Mouse (Mus musculus) spleen, postnatal 0 days (tissue): ENCODE measurements around the gene Chst7. TPM values are rescaled to one million over a fixed set of nuclear protein-coding genes. Genes with fewer than 3 reads are reported as not detected.

Source experiments
- polyA plus RNA-seq: library from polyadenylated mRNA; unstranded; fragments of >200 nt; fragmentation: Nextera tagmentation; extraction: Ambion mirVana; gene quantifications from 2 replicates; pipeline ENCODE4 v1.2.1, GENCODE M21; 2015

Gene Chst7
- 1.9 and 2.8 TPM in 2 replicates for polyA plus RNA-seq

DNA sequence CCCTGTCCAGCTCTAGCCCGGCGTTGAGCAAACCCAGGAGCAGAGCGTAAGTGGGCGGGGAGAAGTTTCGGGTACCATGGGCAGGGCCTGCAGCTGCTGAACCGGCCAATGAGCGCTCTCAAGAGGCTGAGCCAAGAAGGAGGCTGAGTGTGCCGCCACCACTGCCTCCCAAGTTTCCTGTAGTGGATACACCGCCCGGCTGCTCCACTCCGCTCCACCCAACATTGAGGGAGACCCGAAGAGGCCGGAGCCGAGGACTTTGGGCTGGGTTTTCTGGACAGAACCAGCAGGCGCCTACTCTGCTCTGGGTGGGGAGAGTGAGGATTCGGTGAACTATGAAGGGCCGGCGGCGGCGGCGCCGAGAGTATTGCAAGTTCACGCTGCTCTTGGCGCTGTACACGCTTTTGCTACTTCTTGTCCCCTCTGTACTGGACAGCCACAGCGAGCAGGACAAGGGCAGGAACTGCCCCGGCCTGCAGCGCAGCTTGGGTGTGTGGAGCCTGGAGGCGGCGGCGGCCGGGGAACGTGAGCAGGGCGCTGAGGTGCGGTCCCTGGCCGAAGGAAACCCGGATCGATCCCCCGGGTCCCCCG is at the start of gene Chst7:
Gene Chst7, plus strand, starts transcription at position 180 of the 591 bp plus-strand sequence.

Other genes with a start within 250 kb of the Chst7 start
- 0.50 and 0.71 TPM in 2 replicates for gene Slc9a7, start 232.2 kb downstream of the Chst7 start, polyA plus RNA-seq